ENCODE assay signal across 28 mouse cellular contexts in genomic region chr3:98254059-98254458, GRCm38 (mm10). TPM values are rescaled to one million over a fixed set of nuclear protein-coding genes. Genes with fewer than 3 reads are reported as not detected.
DNase-seq lines count a peak whose midpoint lies in the region; ATAC-seq and TF ChIP-seq lines count a peak whose summit lies in the region.
"Had no signal": no experiment of that assay in that cellular context is flagged by ENCODE, and none has a peak within 500 bp of the region (broad histone marks: within the 10 kb centered on the region; RNA-seq: fewer than 3 reads in every experiment).

No protein-coding gene starts in this region.

- H3K27me3 ChIP-seq in liver, postnatal 0 days (ENCODE audit: insufficient read depth, low read length) = no peaks in the 10 kb centered on the region
- H3K27me3 ChIP-seq: embryonic facial prominence, embryonic 15.5 days; hindbrain, embryonic 12.5 days; megakaryocyte, embryonic 14.5 days; neural tube, embryonic 12.5 days; Patski had no signal

- H3K4me2 ChIP-seq in liver, postnatal 0 days (ENCODE audit: low read depth, low read length) = no peak overlapping the region
- H3K4me2 ChIP-seq: embryonic facial prominence, embryonic 15.5 days; hindbrain, embryonic 12.5 days; neural tube, embryonic 12.5 days had no signal

- H3K4me3 ChIP-seq in liver, postnatal 0 days (ENCODE audit: low read depth, low read length) = no peak overlapping the region
- H3K4me3 ChIP-seq: embryonic facial prominence, embryonic 15.5 days; hindbrain, embryonic 12.5 days; left cerebral cortex, adult 2 months; megakaryocyte, embryonic 14.5 days; neural tube, embryonic 12.5 days had no signal

- no peak for TF ChIP-seq CTCF in liver, postnatal 0 days (IDR thresholded peaks at IDR 0.05; ENCODE audit: low read depth)

- DNase-seq in 416B (ENCODE audit: low read depth) (peak; percentile 49), A20 (ENCODE audit: low read depth, low spot score) (peak; percentile 33)
- no peak for DNase-seq in liver, postnatal 0 days
- DNase-seq in lung, postnatal 14 days = no peak
- no peak for DNase-seq in thymus, postnatal 4 days
- no peak for DNase-seq in left cerebral cortex, adult 18-20 months (ENCODE audit: low spot score in 2 of 2)
- DNase-seq: adrenal gland, postnatal 10 days; gastrocnemius, postnatal 10 days; kidney, adult 8-10 months; kidney, postnatal 4 days; lung, adult 2 months; midbrain, embryonic 14.5 days; right cerebral cortex, postnatal 14 days; thymus, postnatal 14 days had no signal

- WGBS in liver, postnatal 0 days (ENCODE audit: insufficient replicate concordance) = 76% methylated on average over 2 of the region's 3 CpGs

- H3K36me3 ChIP-seq in liver, postnatal 0 days (replicated peaks; ENCODE audit: insufficient read depth, low read length) = no peaks in the 10 kb centered on the region
- H3K36me3 ChIP-seq: embryonic facial prominence, embryonic 15.5 days; hindbrain, embryonic 12.5 days; neural tube, embryonic 12.5 days had no signal

- TF ChIP-seq EP300 in liver, postnatal 0 days (IDR thresholded peaks at IDR 0.05; ENCODE audit: low read depth) = no peak

- no peak overlapping the region for H3K9ac ChIP-seq in liver, postnatal 0 days (replicated peaks)
- H3K9ac ChIP-seq: embryonic facial prominence, embryonic 15.5 days; hindbrain, embryonic 12.5 days; neural tube, embryonic 12.5 days had no signal

- H3K9me3 ChIP-seq in liver, postnatal 0 days (ENCODE audit: low read length) = no peaks in the 10 kb centered on the region
- H3K9me3 ChIP-seq: embryonic facial prominence, embryonic 15.5 days; hindbrain, embryonic 12.5 days; megakaryocyte, embryonic 14.5 days had no signal

- 0 out of 2 replicates have a peak overlapping the region, but pooled peaks have one; percentile 61 for H3K27ac ChIP-seq in liver, postnatal 0 days (ENCODE audit: low read depth)
- H3K27ac ChIP-seq: embryonic facial prominence, embryonic 15.5 days; hindbrain, embryonic 12.5 days; left cerebral cortex, adult 2 months; neural tube, embryonic 12.5 days had no signal

- H3K4me1 ChIP-seq in liver, postnatal 0 days (ENCODE audit: insufficient read depth) = peaks cover 6% of the 10 kb centered on the region; the same call in 1 of the 2 replicates
- H3K4me1 ChIP-seq: hindbrain, embryonic 12.5 days; neural tube, embryonic 12.5 days had no signal

- ATAC-seq in granulocyte monocyte progenitor cell, adult 5-6 weeks (replicated peaks; ENCODE audit: poor library complexity, severe bottlenecking) = peak; percentile 50; the same call in 1 of the 2 replicates
- ATAC-seq in liver, postnatal 0 days = peak; percentile 19; the same call in 1 of the 2 replicates
- ATAC-seq: activated CD4-positive, CD25-positive, alpha-beta regulatory T cell, adult 4 months; forebrain, embryonic 16.5 days; Patski had no signal

RNA-seq across cellular contexts. Expression of gene Hmgcs2, which starts 26.2 kb away (rescaled TPM):
- 0.17 TPM in 1 of 2 replicates, not detected in the other for total RNA-seq in granulocyte monocyte progenitor cell, adult 5-6 weeks (2014; fragmentation: Nextera tagmentation)
- not detected in 2 replicates for total RNA-seq in granulocyte monocyte progenitor cell, adult 5-6 weeks (2017)
- polyA plus RNA-seq in liver, postnatal 0 days (2015; fragmentation: Nextera tagmentation; extraction: Ambion mirVana) = 1,492 and 1,631 TPM in 2 replicates
- total RNA-seq in left cerebral cortex, adult 18-20 months (2021) = 1 to 10 TPM; 5.2 to 6.4 TPM
- polyA plus RNA-seq: activated CD4-positive, CD25-positive, alpha-beta regulatory T cell, adult 4 months had no signal

RNA-seq across cellular contexts. Expression of gene Reg4, which starts 32.1 kb away (rescaled TPM):
- not detected in 2 replicates for total RNA-seq in granulocyte monocyte progenitor cell, adult 5-6 weeks (2014; fragmentation: Nextera tagmentation)
- total RNA-seq in granulocyte monocyte progenitor cell, adult 5-6 weeks (2017) = not detected in 2 replicates
- not detected in 2 replicates for polyA plus RNA-seq in liver, postnatal 0 days (2015; fragmentation: Nextera tagmentation; extraction: Ambion mirVana)
- not detected for total RNA-seq in left cerebral cortex, adult 18-20 months (2021)
- total RNA-seq: adrenal gland, postnatal 10 days; gastrocnemius, postnatal 10 days; heart, adult 18-20 months; heart, postnatal 25 days; left cerebral cortex, adult 2 months; left cerebral cortex, postnatal 36 days had no signal
- polyA plus RNA-seq: activated CD4-positive, CD25-positive, alpha-beta regulatory T cell, adult 4 months; cerebellum, adult 2 months; embryonic facial prominence, embryonic 15.5 days; forebrain, embryonic 16.5 days; hindbrain, embryonic 12.5 days; limb, embryonic 14.5 days; lung, adult 2 months; midbrain, embryonic 14.5 days; neural tube, embryonic 12.5 days; Patski had no signal

Comparison
In these comparisons a context has a peak if more than half of its experiments do, and no peak if none do; other contexts are left out.
1. DNase-seq: peak in 416B (single experiment) and A20 (single experiment); none in liver, postnatal 0 days (single experiment), lung, postnatal 14 days (single experiment), thymus, postnatal 4 days (single experiment) and left cerebral cortex, adult 18-20 months (0 of 2).
2. RNA of gene Hmgcs2, which starts 26.2 kb away (total RNA-seq): 5.2 to 6.4 TPM in left cerebral cortex, adult 18-20 months; 0.17 TPM in granulocyte monocyte progenitor cell, adult 5-6 weeks; every median in the first group is over 4 times any median in the second.